Mouse (Mus musculus) brain, adult 2 months (tissue): ENCODE data around the gene Uqcr10.
A peak's percentile ranks its signal among the peaks of the same experiment; 100 is the strongest.
"Not testable (repeated sequence)": the region's sequence is repeated elsewhere in the genome, so short reads cannot be mapped to it uniquely, and the experiment has no call there.

ENCODE experiments used
- DNase-seq: peaks from one replicate; pipeline ENCODE4 v3.0.0; 2011; ENCODE audit warnings: low read depth, low spot score

Gene Uqcr10

GRCm38 (mm10) chr11:4715596-4715995, 11.5 kb upstream of the Uqcr10 start:
- DNase-seq, result no peak

- DNase-seq, result no peak
Measured at GRCm38 (mm10) chr11:4714727-4715126, 10.6 kb upstream of the Uqcr10 start.

DNA sequence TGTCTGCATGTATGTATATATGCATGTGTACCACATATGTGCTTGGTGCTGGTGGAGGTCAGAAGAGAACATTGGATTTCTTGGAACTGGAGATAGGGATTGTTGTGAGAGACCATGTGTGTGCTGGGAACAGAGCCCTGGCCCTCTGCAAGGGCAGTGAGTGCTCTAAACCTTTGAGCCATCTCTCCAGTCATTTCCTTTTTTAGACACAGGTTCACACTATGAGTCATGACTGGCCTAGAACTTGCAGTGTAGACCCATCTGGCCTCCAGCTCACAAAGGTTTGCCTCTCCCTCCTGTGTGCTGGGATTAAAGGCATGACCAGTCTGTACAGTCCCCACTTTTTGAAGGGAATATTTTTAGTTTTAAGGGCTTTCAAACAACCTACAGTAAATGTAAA, 8.7 kb upstream of the Uqcr10 start:
- no peak for DNase-seq

GRCm38 (mm10) chr11:4710188-4710587, 6.0 kb upstream of the Uqcr10 start:
- not testable (repeated sequence) for DNase-seq

- DNase-seq, result no peak
Measured at GRCm38 (mm10) chr11:4705178-4705577, 1.0 kb upstream of the Uqcr10 start.

- DNase-seq, result no peak
Measured at GRCm38 (mm10) chr11:4703688-4704071, 462 bp downstream of the Uqcr10 start.

DNA sequence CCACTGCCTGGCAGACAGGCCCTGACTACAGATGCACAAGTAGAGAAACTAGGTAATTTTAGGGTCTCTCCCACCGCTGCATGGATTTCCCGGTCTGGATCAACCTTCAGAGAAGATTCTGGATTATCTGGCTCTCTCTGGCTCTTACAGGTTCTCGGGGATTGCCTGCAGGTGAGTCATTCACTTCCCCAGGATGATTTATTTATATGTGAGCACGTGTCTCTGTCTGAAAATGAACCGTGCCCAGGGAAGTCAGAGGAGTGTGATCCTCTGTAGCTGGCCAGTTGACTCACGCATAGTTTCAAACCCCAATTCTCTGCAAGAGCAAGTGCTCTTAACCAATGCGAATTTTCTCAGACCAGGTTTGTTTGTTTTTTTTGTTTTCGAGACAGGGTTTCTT, 3.4 kb downstream of the Uqcr10 start:
- no peak for DNase-seq

GRCm38 (mm10) chr11:4697043-4697983, 6.8 kb downstream of the Uqcr10 start:
- DNase-seq, result peak; percentile 86

GRCm38 (mm10) chr11:4692162-4692561, 12.0 kb downstream of the Uqcr10 start:
- DNase-seq, result no peak

DNA sequence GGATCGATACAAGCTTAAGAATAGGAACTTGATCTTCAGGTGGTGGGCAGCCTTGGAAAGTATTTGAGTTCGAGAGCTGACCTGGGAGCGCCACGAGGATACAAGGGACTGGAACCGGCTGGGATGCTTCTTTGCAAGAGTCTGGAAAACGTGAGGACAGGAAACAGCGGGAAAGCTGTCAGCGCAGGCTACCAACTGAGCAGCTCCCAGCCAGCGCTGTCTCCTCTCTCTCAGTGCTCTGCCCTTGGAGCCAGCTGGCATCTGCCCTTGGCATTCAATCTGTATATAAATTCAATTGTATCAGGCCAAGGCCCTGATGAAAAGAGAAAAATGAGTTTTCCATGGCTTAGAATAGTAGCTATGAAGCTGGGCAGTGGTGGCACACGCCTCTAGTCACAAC, 12.9 kb downstream of the Uqcr10 start:
- peak; percentile 52 for DNase-seq

GRCm38 (mm10) chr11:4690353-4690752, 13.8 kb downstream of the Uqcr10 start:
- no peak for DNase-seq

GRCm38 (mm10) chr11:4688632-4689380, 15.3 kb downstream of the Uqcr10 start:
- no peak for DNase-seq

DNA sequence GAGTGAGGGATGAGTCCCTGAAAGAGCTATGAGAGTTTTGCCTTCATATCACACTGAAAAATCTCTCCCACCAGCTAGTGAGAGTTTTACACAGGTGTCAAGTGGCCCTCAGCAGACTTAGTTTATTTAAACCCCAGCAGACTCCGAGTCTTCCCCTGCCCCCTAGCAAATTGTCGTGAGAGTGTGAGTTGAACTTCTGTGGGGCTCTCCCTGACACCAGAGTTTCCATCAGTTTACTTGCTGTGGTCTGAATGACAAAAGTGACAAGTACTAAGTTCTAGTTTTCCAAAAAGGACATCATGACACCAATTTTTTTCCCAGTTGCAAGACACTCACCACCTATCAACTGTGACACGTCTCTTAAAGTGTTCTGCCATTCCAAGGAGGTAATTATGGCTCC, 16.3 kb downstream of the Uqcr10 start:
- DNase-seq, result no peak

DNA sequence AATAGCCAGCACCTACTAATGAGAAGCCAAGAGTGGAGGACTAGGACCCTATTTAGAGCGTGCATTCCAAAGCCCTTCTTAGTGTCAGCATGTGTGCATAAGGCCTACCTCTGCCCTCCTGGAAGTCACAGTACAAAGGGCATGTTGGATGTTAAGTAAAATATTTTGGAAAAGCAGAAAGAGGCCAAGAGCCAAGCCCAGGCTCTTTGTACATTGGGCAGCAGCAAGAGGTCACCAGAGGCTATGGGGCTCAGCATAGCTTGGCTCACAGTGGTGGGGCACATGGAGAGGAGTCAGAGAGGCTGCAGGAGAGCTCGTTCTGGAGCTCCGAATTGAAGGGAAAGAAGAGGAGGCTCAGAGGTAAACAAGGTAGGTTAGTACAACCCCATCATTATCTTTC, 17.1 kb downstream of the Uqcr10 start:
- no peak for DNase-seq

- no peak for DNase-seq
Measured at GRCm38 (mm10) chr11:4685510-4685909, 18.6 kb downstream of the Uqcr10 start.

- no peak for DNase-seq
Measured at GRCm38 (mm10) chr11:4685071-4685470, 19.1 kb downstream of the Uqcr10 start.

DNA sequence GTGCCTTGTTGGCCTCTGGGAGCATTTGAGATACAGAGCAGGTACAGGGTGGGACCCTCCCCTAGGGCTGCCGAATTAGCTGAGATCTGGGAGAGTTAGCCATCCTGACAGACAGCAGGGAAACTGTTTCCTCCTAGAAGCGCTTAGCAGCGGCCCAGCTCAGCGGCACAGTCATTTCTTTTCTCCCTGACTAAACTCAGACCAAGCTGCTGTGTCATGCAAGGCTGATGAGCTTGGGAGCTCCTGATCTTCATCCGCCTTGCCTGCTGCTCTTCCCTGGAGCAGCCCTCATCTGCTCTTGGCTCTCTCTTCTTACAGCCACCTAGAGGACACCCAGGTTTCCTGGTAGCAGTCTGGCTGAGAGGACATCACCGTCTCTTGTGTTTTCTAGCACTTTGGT, 20.0 kb downstream of the Uqcr10 start:
- peak; percentile 58 for DNase-seq

- DNase-seq, result no peak
Measured at GRCm38 (mm10) chr11:4683516-4683915, 20.6 kb downstream of the Uqcr10 start.

DNA sequence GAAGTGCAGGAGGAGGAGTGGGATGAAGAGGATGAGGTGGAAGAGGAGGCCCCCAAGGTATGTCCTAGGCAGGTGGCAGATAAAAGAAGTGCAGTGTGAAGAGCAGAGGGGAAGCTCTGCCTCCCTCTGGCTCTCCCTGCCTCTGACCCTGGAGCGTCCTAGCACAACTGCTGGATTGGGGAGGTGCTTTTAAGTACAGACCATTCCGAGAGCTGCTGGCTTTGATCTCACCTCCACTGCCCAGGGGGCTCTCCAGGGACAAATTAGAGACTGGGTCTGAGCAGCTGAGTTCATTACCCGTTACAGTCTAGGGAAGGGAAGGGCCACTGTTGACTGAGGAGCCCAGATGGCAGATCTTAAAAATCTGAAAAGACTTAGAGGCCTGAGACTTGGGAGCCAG, 24.0 kb downstream of the Uqcr10 start:
- no peak for DNase-seq

GRCm38 (mm10) chr11:4679441-4679832, 24.7 kb downstream of the Uqcr10 start:
- peak; percentile 71 for DNase-seq

- DNase-seq, result peak; percentile 87
Measured at GRCm38 (mm10) chr11:4678700-4679440, 25.3 kb downstream of the Uqcr10 start.

DNA sequence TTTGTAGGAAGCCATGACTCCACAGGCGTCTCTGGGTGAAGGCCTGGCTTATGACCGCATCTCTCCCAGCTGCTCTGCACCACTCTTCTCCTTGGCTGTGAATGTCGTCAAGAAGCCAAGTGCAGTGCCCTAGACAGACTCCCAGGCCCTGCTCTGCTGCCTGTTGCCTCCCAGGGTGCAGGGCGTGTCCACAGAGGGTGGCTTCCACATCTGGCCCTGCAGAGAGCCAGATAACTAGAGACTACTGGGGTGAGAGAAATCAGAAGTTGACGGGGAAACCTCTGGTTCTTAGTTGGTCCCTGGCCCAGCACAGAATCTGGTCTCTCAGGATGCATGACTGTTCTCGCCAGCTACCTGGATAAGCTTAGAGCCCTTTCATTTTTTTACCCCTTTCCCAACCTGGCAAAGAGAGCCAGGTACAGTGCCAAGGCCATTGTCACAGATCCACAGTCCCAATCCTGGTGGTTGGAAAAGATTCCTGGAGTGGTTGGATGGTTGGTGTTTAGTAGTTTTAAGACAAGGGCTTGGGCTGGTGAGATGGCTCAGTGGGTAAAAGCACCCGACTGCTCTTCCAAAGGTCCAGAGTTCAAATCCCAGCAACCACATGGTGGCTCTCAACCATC, 26.8 kb downstream of the Uqcr10 start:
- no peak for DNase-seq
